Mouse (Mus musculus) myocyte (in vitro differentiated cells): Measurements from ENCODE around the gene Phf7.

Source experiments
- CEBPB ChIP-seq: IDR thresholded peaks from 2 replicates; pipeline ENCODE4 v1.6.1; 2011; ENCODE audit warnings: mild to moderate bottlenecking, moderate library complexity; ENCODE audit not compliant: poor library complexity, insufficient read depth, severe bottlenecking
- E2F4 ChIP-seq: IDR thresholded peaks from one replicate; pipeline ENCODE4 v1.6.1; 2011; ENCODE audit warnings: mild to moderate bottlenecking, control low read depth, moderate library complexity; ENCODE audit not compliant: insufficient read depth
- MAX ChIP-seq: IDR thresholded peaks from one replicate; pipeline ENCODE4 v1.6.1; 2011; ENCODE audit warnings: low read depth, mild to moderate bottlenecking, control low read depth
- MYOD1 ChIP-seq, 3 experiments: IDR thresholded peaks; one replicate each; pipeline ENCODE4 v1.6.1; 2011; ENCODE audit warnings: control low read depth in 2 of 3, low read depth in 2 of 3, mild to moderate bottlenecking in 2 of 3, moderate library complexity in 1 of 3; ENCODE audit not compliant: insufficient read length in 2 of 3, control insufficient read depth in 1 of 3
- MYOG ChIP-seq, 3 experiments: IDR thresholded peaks; one replicate each; pipeline ENCODE4 v1.6.1; 2011; ENCODE audit warnings: control low read depth in 2 of 3, low read depth in 2 of 3, mild to moderate bottlenecking in 2 of 3; ENCODE audit not compliant: insufficient read length in 2 of 3, control insufficient read depth in 1 of 3, insufficient read depth in 1 of 3
- POLR2A ChIP-seq: IDR thresholded peaks from one replicate; pipeline ENCODE4 v1.6.1; 2011; ENCODE audit warnings: low read depth, mild to moderate bottlenecking, control low read depth, moderate library complexity; ENCODE audit not compliant: insufficient read length
- POLR2AphosphoS2 ChIP-seq: IDR thresholded peaks from one replicate; pipeline ENCODE4 v1.6.1; 2011; ENCODE audit warnings: low read depth, control low read depth; ENCODE audit not compliant: insufficient read length
- REST ChIP-seq: IDR thresholded peaks from one replicate; pipeline ENCODE4 v1.6.1; 2011; ENCODE audit warnings: mild to moderate bottlenecking, control low read depth, moderate library complexity; ENCODE audit not compliant: insufficient read depth, insufficient read length
- SRF ChIP-seq: IDR thresholded peaks from one replicate; pipeline ENCODE4 v1.6.1; 2011; ENCODE audit warnings: low read depth; ENCODE audit not compliant: control insufficient read depth, insufficient read length
- TCF12 ChIP-seq: IDR thresholded peaks from one replicate; pipeline ENCODE4 v1.6.1; 2011; ENCODE audit warnings: mild to moderate bottlenecking, control low read depth; ENCODE audit not compliant: poor library complexity, insufficient read depth, severe bottlenecking
- TCF3 ChIP-seq: IDR thresholded peaks from one replicate; pipeline ENCODE4 v1.6.1; 2011; ENCODE audit warnings: low read depth, control low read depth; ENCODE audit not compliant: insufficient read length
- USF1 ChIP-seq: IDR thresholded peaks from one replicate; pipeline ENCODE4 v1.6.1; 2011; ENCODE audit warnings: low read depth, mild to moderate bottlenecking, control low read depth, moderate library complexity

DNA sequence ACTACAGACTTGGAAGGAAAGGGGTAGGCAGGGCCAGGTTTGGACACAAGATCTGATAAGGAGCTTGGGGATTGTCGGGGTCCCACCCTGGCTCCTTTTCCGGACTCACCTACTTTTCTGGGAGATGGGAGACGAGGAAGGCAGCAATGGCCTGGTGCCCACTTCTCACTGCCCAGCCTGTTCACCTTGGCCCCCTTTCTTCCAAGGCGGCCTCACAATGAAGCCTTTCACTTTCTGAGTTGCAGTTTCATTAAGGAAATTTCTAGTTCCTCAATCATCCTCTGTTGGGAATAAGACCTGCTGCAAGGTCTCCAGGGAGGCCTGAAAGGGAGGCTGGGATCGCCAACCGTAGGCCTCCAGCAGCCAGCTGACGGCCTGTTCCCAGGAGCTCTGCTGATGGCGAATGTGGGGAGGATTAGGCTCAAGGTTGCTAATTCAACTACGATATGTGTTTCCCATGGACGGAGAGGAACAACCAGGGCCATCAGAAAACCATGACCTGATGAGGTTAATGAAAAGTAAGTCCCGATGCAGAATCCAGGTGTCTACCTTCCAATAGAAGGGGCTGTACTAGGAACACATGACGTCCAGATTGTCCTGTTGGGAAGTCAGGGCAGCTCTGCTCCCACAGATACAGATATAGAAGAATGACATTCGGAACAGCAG is 18.6 kb downstream of the Phf7 start:
- TF ChIP-seq MAX (no peak), USF1 (no peak), POLR2A (no peak), TCF12 (no peak), MYOD1 (IDR thresholded peaks at IDR 0.05; ENCODE audit: control insufficient read depth in 1 of 3, insufficient read length in 2 of 3, low read depth in 2 of 3) (no peak), SRF (no peak), E2F4 (no peak), CEBPB (no peak), TCF3 (no peak), MYOG (IDR thresholded peaks at IDR 0.05; ENCODE audit: control insufficient read depth in 1 of 3, insufficient read depth in 1 of 3, insufficient read length in 2 of 3, low read depth in 2 of 3) (no peak), POLR2AphosphoS2 (no peak), REST (no peak)
